Mouse (Mus musculus) MEL (cell line): ENCODE results near the gene Il15ra. TPM values are rescaled to one million over a fixed set of nuclear protein-coding genes. Genes with fewer than 3 reads are reported as not detected.
A peak's percentile ranks its signal among the peaks of the same experiment; 100 is the strongest.

Source experiments
- DNase-seq: peaks from one replicate; pipeline ENCODE4 v3.0.0; 2011; ENCODE audit warnings: low read depth, low spot score
- H3K27ac ChIP-seq: 2 replicates; pipeline ENCODE4 v1.5.1; 2012; ENCODE audit warnings: low read depth, mild to moderate bottlenecking, control low read depth, low read length, moderate library complexity; ENCODE audit not compliant: control insufficient read depth
- H3K27me3 ChIP-seq, 2 experiments: fragments of 150-350 bp in 1 of 2; sonication (generic) in 1 of 2; 2 replicates each; pipeline ENCODE4 v1.6.1; 2012; ENCODE audit warnings: low read length in 2 of 2, mild to moderate bottlenecking in 2 of 2, improper control_type of control experiment in 1 of 2, moderate library complexity in 1 of 2; ENCODE audit not compliant: insufficient read depth in 2 of 2, control insufficient read depth in 1 of 2
- H3K36me3 ChIP-seq, 2 experiments: 2 replicates each; pipeline ENCODE4 v1.6.1; 2012 to 2014; ENCODE audit warnings: low read length in 2 of 2, improper control_type of control experiment in 1 of 2, inconsistent platforms in 1 of 2, mild to moderate bottlenecking in 1 of 2; ENCODE audit not compliant: insufficient read depth in 2 of 2, control insufficient read depth in 1 of 2
- H3K4me1 ChIP-seq, 2 experiments: fragments of 150-350 bp in 1 of 2; sonication (generic) in 1 of 2; 2 replicates each; pipeline ENCODE4 v1.6.1; 2012; ENCODE audit warnings: low read length in 2 of 2, improper control_type of control experiment in 1 of 2, mild to moderate bottlenecking in 1 of 2; ENCODE audit not compliant: insufficient read depth in 2 of 2, control insufficient read depth in 1 of 2
- H3K4me3 ChIP-seq, 2 experiments: fragments of 150-350 bp in 1 of 2; sonication (generic) in 1 of 2; 2 replicates each; pipeline ENCODE4 v1.5.1; 2012; ENCODE audit warnings: low read depth in 2 of 2, low read length in 2 of 2, mild to moderate bottlenecking in 2 of 2, moderate library complexity in 2 of 2, control low read depth in 1 of 2, improper control_type of control experiment in 1 of 2; ENCODE audit not compliant: control insufficient read depth in 1 of 2, insufficient read depth in 1 of 2
- H3K79me2 ChIP-seq: 2 replicates; pipeline ENCODE4 v1.6.1; 2012; ENCODE audit warnings: mild to moderate bottlenecking, low read length, moderate library complexity; ENCODE audit not compliant: control insufficient read depth, poor library complexity, insufficient read depth
- H3K9ac ChIP-seq: 2 replicates; pipeline ENCODE4 v1.6.1; 2012; ENCODE audit warnings: low read depth, mild to moderate bottlenecking, control low read depth, low read length, moderate library complexity; ENCODE audit not compliant: control insufficient read depth, poor library complexity, severe bottlenecking
- H3K9me3 ChIP-seq: fragments of 150-350 bp; sonication (generic); replicated peaks from 2 replicates; pipeline ENCODE4 v1.6.1; 2012; ENCODE audit warnings: mild to moderate bottlenecking, low read length, improper control_type of control experiment, moderate library complexity; ENCODE audit not compliant: insufficient read depth
- BHLHE40 ChIP-seq: IDR thresholded peaks from 2 replicates; pipeline ENCODE4 v1.6.1; 2012; ENCODE audit warnings: low read depth, mild to moderate bottlenecking, inconsistent platforms, low read length, improper control_type of control experiment, borderline replicate concordance
- CHD1 ChIP-seq: IDR thresholded peaks from 2 replicates; pipeline ENCODE4 v1.6.1; 2012; ENCODE audit warnings: low read depth, mild to moderate bottlenecking, inconsistent platforms, low read length, improper control_type of control experiment
- CHD2 ChIP-seq: IDR thresholded peaks from 2 replicates; pipeline ENCODE4 v1.6.1; 2011; ENCODE audit warnings: low read length, improper control_type of control experiment
- E2F4 ChIP-seq: IDR thresholded peaks from 2 replicates; pipeline ENCODE4 v1.6.1; 2011; ENCODE audit warnings: low read depth, low read length, improper control_type of control experiment, borderline replicate concordance
- ELF1 ChIP-seq: IDR thresholded peaks from 2 replicates; pipeline ENCODE4 v1.6.1; 2014; ENCODE audit warnings: low read depth, mild to moderate bottlenecking, inconsistent platforms, low read length, improper control_type of control experiment, moderate library complexity
- EP300 ChIP-seq, 2 experiments: IDR thresholded peaks; 2 replicates each; pipeline ENCODE4 v1.6.1; 2011; ENCODE audit warnings: improper control_type of control experiment in 2 of 2, low read length in 2 of 2, low read depth in 1 of 2, mild to moderate bottlenecking in 1 of 2
- ETS1 ChIP-seq: IDR thresholded peaks from 2 replicates; pipeline ENCODE4 v1.6.1; 2012; ENCODE audit warnings: low read depth, mild to moderate bottlenecking, inconsistent platforms, low read length, improper control_type of control experiment, moderate library complexity
- GABPA ChIP-seq: IDR thresholded peaks from 2 replicates; pipeline ENCODE4 v1.6.1; 2012; ENCODE audit warnings: low read depth, mild to moderate bottlenecking, inconsistent platforms, low read length, improper control_type of control experiment, moderate library complexity
- GATA1 ChIP-seq: IDR thresholded peaks from 2 replicates; pipeline ENCODE4 v1.6.1; 2011; ENCODE audit warnings: low read depth, low read length, improper control_type of control experiment
- HCFC1 ChIP-seq: IDR thresholded peaks from 2 replicates; pipeline ENCODE4 v1.6.1; 2012; ENCODE audit warnings: low read depth, mild to moderate bottlenecking, inconsistent platforms, low read length, improper control_type of control experiment, moderate library complexity
- JUND ChIP-seq: IDR thresholded peaks from 2 replicates; pipeline ENCODE4 v1.6.1; 2011; ENCODE audit warnings: low read depth, mild to moderate bottlenecking, improper control_type of control experiment, low read length
- KAT2A ChIP-seq: conservative IDR thresholded peaks from 2 replicates; pipeline ENCODE4 v1.6.1; 2012; ENCODE audit warnings: low read depth, low read length, improper control_type of control experiment, inconsistent platforms
- MAFK ChIP-seq: IDR thresholded peaks from 2 replicates; pipeline ENCODE4 v1.6.1; 2011; ENCODE audit warnings: low read depth, mild to moderate bottlenecking, low read length, improper control_type of control experiment, borderline replicate concordance
- MAX ChIP-seq: IDR thresholded peaks from 2 replicates; pipeline ENCODE4 v1.6.1; 2011; ENCODE audit warnings: low read length, improper control_type of control experiment
- MAZ ChIP-seq: IDR thresholded peaks from 2 replicates; pipeline ENCODE4 v1.6.1; 2012; ENCODE audit warnings: low read depth, mild to moderate bottlenecking, inconsistent platforms, low read length, improper control_type of control experiment
- MXI1 ChIP-seq: IDR thresholded peaks from 2 replicates; pipeline ENCODE4 v1.6.1; 2011; ENCODE audit warnings: mild to moderate bottlenecking, low read depth, low read length, improper control_type of control experiment
- MYC ChIP-seq: IDR thresholded peaks from 2 replicates; pipeline ENCODE4 v1.6.1; 2011; ENCODE audit warnings: low read depth, mild to moderate bottlenecking, low read length, improper control_type of control experiment, moderate library complexity
- NELFE ChIP-seq: IDR thresholded peaks from 2 replicates; pipeline ENCODE4 v1.6.1; 2011; ENCODE audit warnings: low read depth, low read length, improper control_type of control experiment
- NRF1 ChIP-seq: IDR thresholded peaks from 2 replicates; pipeline ENCODE4 v1.6.1; 2014; ENCODE audit warnings: low read depth, mild to moderate bottlenecking, inconsistent platforms, low read length, improper control_type of control experiment, moderate library complexity; ENCODE audit not compliant: poor library complexity, insufficient read depth, severe bottlenecking
- POLR2AphosphoS2 ChIP-seq: IDR thresholded peaks from 2 replicates; pipeline ENCODE4 v1.6.1; 2011; ENCODE audit warnings: low read length, improper control_type of control experiment
- POLR2AphosphoS5 ChIP-seq: IDR thresholded peaks from 2 replicates; pipeline ENCODE4 v1.6.1; 2012; ENCODE audit warnings: low read depth, borderline replicate concordance, mild to moderate bottlenecking, inconsistent platforms, low read length, moderate library complexity, mixed read lengths
- RCOR1 ChIP-seq: IDR thresholded peaks from 2 replicates; pipeline ENCODE4 v1.6.1; 2012; ENCODE audit warnings: low read depth, mild to moderate bottlenecking, inconsistent platforms, low read length, improper control_type of control experiment
- SIN3A ChIP-seq: IDR thresholded peaks from 2 replicates; pipeline ENCODE4 v1.6.1; 2012; ENCODE audit warnings: low read length, improper control_type of control experiment, inconsistent platforms
- SMC3 ChIP-seq: IDR thresholded peaks from 2 replicates; pipeline ENCODE4 v1.6.1; 2011; ENCODE audit warnings: low read depth, low read length, improper control_type of control experiment
- TAL1 ChIP-seq: IDR thresholded peaks from 2 replicates; pipeline ENCODE4 v1.6.1; 2012; ENCODE audit warnings: mild to moderate bottlenecking, inconsistent platforms, low read length, moderate library complexity, mixed read lengths
- TBP ChIP-seq: IDR thresholded peaks from 2 replicates; pipeline ENCODE4 v1.8.0; 2011; ENCODE audit warnings: low read depth, low read length, improper control_type of control experiment
- UBTF ChIP-seq: IDR thresholded peaks from 2 replicates; pipeline ENCODE4 v1.6.1; 2012; ENCODE audit warnings: low read depth, mild to moderate bottlenecking, inconsistent platforms, low read length, improper control_type of control experiment, moderate library complexity, borderline replicate concordance; ENCODE audit not compliant: insufficient read depth
- USF1 ChIP-seq: IDR thresholded peaks from 2 replicates; pipeline ENCODE4 v1.6.1; 2014; ENCODE audit warnings: low read depth, mild to moderate bottlenecking, inconsistent platforms, low read length, improper control_type of control experiment, moderate library complexity
- USF2 ChIP-seq, 2 experiments: IDR thresholded peaks; 2 replicates each; pipeline ENCODE4 v1.6.1; 2011 to 2012; ENCODE audit warnings: improper control_type of control experiment in 2 of 2, low read length in 2 of 2, borderline replicate concordance in 1 of 2, inconsistent platforms in 1 of 2, low read depth in 1 of 2, mild to moderate bottlenecking in 1 of 2; ENCODE audit not compliant: insufficient read depth in 1 of 2
- ZC3H11A ChIP-seq: IDR thresholded peaks from 2 replicates; pipeline ENCODE4 v1.6.1; 2012; ENCODE audit warnings: low read depth, mild to moderate bottlenecking, inconsistent platforms, low read length, improper control_type of control experiment
- ZKSCAN1 ChIP-seq: IDR thresholded peaks from 2 replicates; pipeline ENCODE4 v1.6.1; 2012; ENCODE audit warnings: low read depth, mild to moderate bottlenecking, inconsistent platforms, low read length, improper control_type of control experiment, moderate library complexity
- ZNF384 ChIP-seq: IDR thresholded peaks from 2 replicates; pipeline ENCODE4 v1.6.1; 2012; ENCODE audit warnings: low read depth, mild to moderate bottlenecking, inconsistent platforms, low read length, improper control_type of control experiment
- polyA plus RNA-seq, 2 experiments: library from polyadenylated mRNA; stranded (reverse) in 1 of 2; unstranded in 1 of 2; fragments of >175 nt in 1 of 2; fragments of >200 nt in 1 of 2; gene quantifications; 2 replicates each; pipeline versions ENCODE4 v1.2.1 to v1.2.4; 2012; ENCODE audit warnings: low replicate concordance in 2 of 2, low read depth in 1 of 2; ENCODE audit not compliant: insufficient read length in 2 of 2, insufficient read depth in 1 of 2, missing spikeins in 1 of 2
- total RNA-seq: library from RNA; depleted of rRNA; stranded (reverse); fragments of 300-350 nt; gene quantifications from 2 replicates; pipeline ENCODE4 v1.2.3, GENCODE M21; 2012

The Il15ra gene
- total and polyA plus RNA-seq, 3 experiments = 0.50 to 0.95 TPM; not detected in 1

- no peaks in the 10 kb centered on the region for H3K36me3 ChIP-seq
- H3K4me1 ChIP-seq = peaks cover 0 to 6% of the 10 kb centered on the region in 2 experiments; a peak in 1 of 4 replicates
- no peak for DNase-seq
- no peak overlapping the region for H3K9ac ChIP-seq
- H3K4me3 ChIP-seq = no peak overlapping the region
- TF ChIP-seq NELFE = no peak
- peaks cover 0 to 3% of the 10 kb centered on the region in 2 experiments; a peak in 3 of 4 replicates for H3K27me3 ChIP-seq
- H3K9me3 ChIP-seq = no peaks in the 10 kb centered on the region
- H3K79me2 ChIP-seq = no peaks in the 10 kb centered on the region
- H3K27ac ChIP-seq = no peak overlapping the region
Measured at GRCm38 (mm10) chr2:11662907-11663230, 42.2 kb upstream of the Il15ra start.

- Histone ChIP-seq H3K27ac (no peak overlapping the region), H3K4me3 (peak overlapping the region; percentile 17 to 22; a peak in 3 of 4 replicates), H3K4me1 (peaks cover 0 to 6% of the 10 kb centered on the region in 2 experiments; a peak in 1 of 4 replicates), H3K9ac (no peak overlapping the region), H3K27me3 (no peaks in the 10 kb centered on the region; a peak in 1 of 4 replicates), H3K79me2 (no peaks in the 10 kb centered on the region), H3K9me3 (no peaks in the 10 kb centered on the region), H3K36me3 (no peaks in the 10 kb centered on the region)
- peak; percentile 91 for DNase-seq
- TF ChIP-seq CHD2 (no peak), POLR2AphosphoS5 (no peak), GATA1 (no peak), SMC3 (peak; percentile 74), MYC (no peak), GABPA (no peak), EP300 (IDR thresholded peaks at IDR 0.05; ENCODE audit: low read depth in 1 of 2, low read length in 2 of 2) (no peak), MXI1 (no peak), POLR2AphosphoS2 (no peak), MAX (no peak), SIN3A (0 out of 2 replicates have a peak, but pooled peaks have one; percentile 22), TBP (0 out of 2 replicates have a peak, but pooled peaks have one; percentile 14), NELFE (no peak), RCOR1 (no peak), USF2 (IDR thresholded peaks at IDR 0.05; ENCODE audit: borderline replicate concordance in 1 of 2, insufficient read depth in 1 of 2, low read depth in 1 of 2, low read length in 2 of 2) (no peak), BHLHE40 (no peak), ZNF384 (no peak), HCFC1 (no peak), KAT2A (no peak), ETS1 (0 out of 2 replicates have a peak, but pooled peaks have one; percentile 11), CHD1 (no peak), MAZ (no peak; the same call in 1 of the 2 replicates), TAL1 (no peak), USF1 (no peak), UBTF (no peak), MAFK (no peak), ZC3H11A (0 out of 2 replicates have a peak, but pooled peaks have one; percentile 26), E2F4 (no peak), JUND (no peak), ELF1 (no peak), NRF1 (no peak), ZKSCAN1 (no peak)
Measured at GRCm38 (mm10) chr2:11663961-11664360, 41.1 kb upstream of the Il15ra start.
